Mouse (Mus musculus) midbrain, embryonic 14.5 days (tissue): ENCODE measurements around the gene Krtcap2. TPM values are rescaled to one million over a fixed set of nuclear protein-coding genes. Genes with fewer than 3 reads are reported as not detected.

Source experiments
- ATAC-seq: fragments of 200-750 bp; cut with Nextera tagmentation; 2 replicates; pipeline ENCODE4 v1.8.0; 2017; ENCODE audit warnings: moderate number of reproducible peaks, moderate library complexity; ENCODE audit not compliant: low FRiP score, low TSS enrichment
- DNase-seq: peaks from one replicate; pipeline ENCODE4 v3.0.0-alpha.2; 2015
- H3K27ac ChIP-seq: fragments of 300-500 bp; sonication (generic); replicated peaks from 2 replicates; pipeline ENCODE4 v1.5.1; 2014; ENCODE audit warnings: mild to moderate bottlenecking, low read depth, low read length, moderate library complexity
- H3K27me3 ChIP-seq: fragments of 300-500 bp; sonication (generic); 2 replicates; pipeline ENCODE4 v1.6.1; 2014; ENCODE audit warnings: low read length, control low read depth, mixed read lengths; ENCODE audit not compliant: control insufficient read depth, insufficient read depth
- H3K36me3 ChIP-seq: fragments of 300-500 bp; sonication (generic); 2 replicates; pipeline ENCODE4 v1.6.1; 2014; ENCODE audit warnings: low read length, control low read depth; ENCODE audit not compliant: control insufficient read depth, insufficient read depth
- H3K4me1 ChIP-seq: fragments of 300-500 bp; sonication (generic); 2 replicates; pipeline ENCODE4 v1.6.1; 2014; ENCODE audit warnings: mild to moderate bottlenecking, antibody characterized with exemption, low read length, control low read depth; ENCODE audit not compliant: control insufficient read depth, insufficient read depth
- H3K4me2 ChIP-seq: fragments of 300-500 bp; sonication (generic); 2 replicates; pipeline ENCODE4 v1.6.1; 2014; ENCODE audit warnings: mild to moderate bottlenecking, low read length, moderate library complexity
- H3K4me3 ChIP-seq: fragments of 300-500 bp; sonication (generic); replicated peaks from 2 replicates; pipeline ENCODE4 v1.5.1; 2014; ENCODE audit warnings: low read depth, low read length
- H3K9ac ChIP-seq: fragments of 300-500 bp; sonication (generic); replicated peaks from 2 replicates; pipeline ENCODE4 v1.6.1; 2014; ENCODE audit warnings: mild to moderate bottlenecking, low read length, moderate library complexity
- H3K9me3 ChIP-seq: fragments of 300-500 bp; sonication (generic); 2 replicates; pipeline ENCODE4 v1.6.1; 2016; ENCODE audit warnings: low read length, control low read depth, mixed read lengths; ENCODE audit not compliant: control insufficient read depth
- WGBS: fragments of 180-500 bp; shearing (Covaris S2); extraction: QIAGEN DNeasy Blood & Tissue Kit; methylation state at CpG from one replicate; pipeline ENCODE4 v1.1.7; 2014; 5-methylcytosine and 5-hydroxymethylcytosine counted together
- microRNA counts: library from miRNA; unstranded; fragments of <30 nt; microRNA quantifications from one replicate; lab custom pipeline; 2016
- microRNA-seq: library from miRNA; unstranded; fragments of <30 nt; microRNA quantifications from one replicate; pipeline ENCODE4, GENCODE M21; 2016
- polyA plus RNA-seq: library from polyadenylated mRNA; unstranded; fragments of >200 nt; fragmentation: Nextera tagmentation; extraction: Ambion mirVana; gene quantifications from 2 replicates; pipeline ENCODE4 v1.2.1, GENCODE M21; 2014

The Krtcap2 gene
- polyA plus RNA-seq, 1 experiment from 2014 or later, result 199 TPM

GRCm38 (mm10) chr3:89296761-89297396 is 51.1 kb downstream of the Krtcap2 start:
- ATAC-seq, result no peak
- no peaks in the 10 kb centered on the region for H3K36me3 ChIP-seq
- no peaks in the 10 kb centered on the region for H3K4me1 ChIP-seq
- H3K9ac ChIP-seq, result no peak overlapping the region
- no peak overlapping the region for H3K4me2 ChIP-seq
- no peak overlapping the region for H3K27ac ChIP-seq
- H3K9me3 ChIP-seq, result no peaks in the 10 kb centered on the region
- DNase-seq, result no peak
- H3K27me3 ChIP-seq, result 0 out of 2 replicates have a peak, but pooled peaks cover 5% of the 10 kb centered on the region
- H3K4me3 ChIP-seq, result no peak overlapping the region
- 87% methylated on average over 11 of the region's 11 CpGs for WGBS

GRCm38 (mm10) chr3:89298908-89299307 is 53.1 kb downstream of the Krtcap2 start:
- Histone ChIP-seq H3K36me3 (no peaks in the 10 kb centered on the region), H3K9ac (no peak overlapping the region), H3K27me3 (0 out of 2 replicates have a peak, but pooled peaks cover 5% of the 10 kb centered on the region), H3K4me3 (no peak overlapping the region), H3K9me3 (no peaks in the 10 kb centered on the region), H3K4me1 (no peaks in the 10 kb centered on the region), H3K27ac (no peak overlapping the region), H3K4me2 (no peak overlapping the region)
- ATAC-seq (no peak), DNase-seq (no peak)
- 85% methylated on average over 6 of the region's 6 CpGs for WGBS

- H3K9ac ChIP-seq, result 0 out of 2 replicates have a peak overlapping the region, but pooled peaks have one; percentile 21
- H3K9me3 ChIP-seq, result no peaks in the 10 kb centered on the region
- no peak for ATAC-seq
- H3K4me1 ChIP-seq, result no peaks in the 10 kb centered on the region
- 5% methylated on average over 14 of the region's 14 CpGs for WGBS
- H3K36me3 ChIP-seq, result no peaks in the 10 kb centered on the region
- 0 out of 2 replicates have a peak overlapping the region, but pooled peaks have one; percentile 7 for H3K4me3 ChIP-seq
- peak; percentile 61 for DNase-seq
- no peak overlapping the region for H3K27ac ChIP-seq
- H3K4me2 ChIP-seq, result peak overlapping the region; percentile 39
- 0 out of 2 replicates have a peak, but pooled peaks cover 5% of the 10 kb centered on the region for H3K27me3 ChIP-seq
Measured at GRCm38 (mm10) chr3:89299499-89299898, 53.7 kb downstream of the Krtcap2 start.

MicroRNAs encoded within 50 kb of the gene (microRNA counts, 519-probe panel; counts per million panel counts)
- 5,142 counts per million, percentile 54 among the panel's probes with 10 or more counts for microRNA mmu-miR-92b (lab: Ali Mortazavi, UCI)

Small RNA genes lying within 50 kb of the gene (microRNA-seq; reads per million reads assigned to microRNA genes)
- gene Mir92b, result 4,459 reads per million, percentile 90 among the genes with 10 or more reads in this experiment

Other genes with a start within 250 kb of the Krtcap2 start
- gene Rusc1, start 152.7 kb upstream of the Krtcap2 start, polyA plus RNA-seq, result 90.1 and 107 TPM in 2 replicates
- gene Gm43738, start 144.9 kb upstream of the Krtcap2 start, polyA plus RNA-seq, result not detected in 2 replicates
- gene Fdps, start 144.0 kb upstream of the Krtcap2 start, polyA plus RNA-seq, result 364 and 475 TPM in 2 replicates
- gene Pklr, start 109.8 kb upstream of the Krtcap2 start, polyA plus RNA-seq, result 0.07 and 0.29 TPM in 2 replicates
- gene Hcn3, start 85.8 kb upstream of the Krtcap2 start, polyA plus RNA-seq, result 23.6 and 30.7 TPM in 2 replicates
- gene Clk2, start 81.2 kb upstream of the Krtcap2 start, polyA plus RNA-seq, result 22.0 and 24.6 TPM in 2 replicates
- 104 and 123 TPM in 2 replicates for gene Scamp3, start 68.5 kb upstream of the Krtcap2 start, polyA plus RNA-seq
- 25.0 and 25.3 TPM in 2 replicates for gene Fam189b, start 62.8 kb upstream of the Krtcap2 start, polyA plus RNA-seq
- 42.0 and 47.8 TPM in 2 replicates for gene Gba, start 43.0 kb upstream of the Krtcap2 start, polyA plus RNA-seq
- 46.0 and 47.6 TPM in 2 replicates for gene Thbs3, start 30.8 kb upstream of the Krtcap2 start, polyA plus RNA-seq
- gene Mtx1, start 18.9 kb upstream of the Krtcap2 start, polyA plus RNA-seq, result 144 and 151 TPM in 2 replicates
- 2.1 and 2.4 TPM in 2 replicates for gene Muc1, start 16.9 kb upstream of the Krtcap2 start, polyA plus RNA-seq
- 63.4 and 71.8 TPM in 2 replicates for gene Trim46, start 343 bp downstream of the Krtcap2 start, polyA plus RNA-seq
- 71.6 and 84.1 TPM in 2 replicates for gene Dpm3, start 13.4 kb downstream of the Krtcap2 start, polyA plus RNA-seq
- gene Slc50a1, start 24.6 kb downstream of the Krtcap2 start, polyA plus RNA-seq, result 35.3 and 38.1 TPM in 2 replicates
- gene Efna1, start 35.2 kb downstream of the Krtcap2 start, polyA plus RNA-seq, result 5.2 and 8.7 TPM in 2 replicates
- gene Efna3, start 77.0 kb downstream of the Krtcap2 start, polyA plus RNA-seq, result 31.1 and 43.4 TPM in 2 replicates
- 5.6 and 5.9 TPM in 2 replicates for gene Efna4, start 92.1 kb downstream of the Krtcap2 start, polyA plus RNA-seq
- gene Adam15, start 104.0 kb downstream of the Krtcap2 start, polyA plus RNA-seq, result 32.2 and 36.2 TPM in 2 replicates
- 0.14 and 0.36 TPM in 2 replicates for gene Dcst2, start 116.0 kb downstream of the Krtcap2 start, polyA plus RNA-seq
- gene Dcst1, start 119.3 kb downstream of the Krtcap2 start, polyA plus RNA-seq, result 0.54 and 0.55 TPM in 2 replicates
- gene Zbtb7b, start 148.8 kb downstream of the Krtcap2 start, polyA plus RNA-seq, result 0.42 and 0.47 TPM in 2 replicates
- 0.53 TPM in 1 of 2 replicates, not detected in the other for gene Lenep, start 156.8 kb downstream of the Krtcap2 start, polyA plus RNA-seq
- gene Flad1, start 165.9 kb downstream of the Krtcap2 start, polyA plus RNA-seq, result 34.8 and 34.9 TPM in 2 replicates
- gene Cks1b, start 172.4 kb downstream of the Krtcap2 start, polyA plus RNA-seq, result 103 and 115 TPM in 2 replicates
- gene Shc1, start 172.5 kb downstream of the Krtcap2 start, polyA plus RNA-seq, result 5.9 and 10.2 TPM in 2 replicates
- 43.4 and 50.6 TPM in 2 replicates for gene Pygo2, start 184.2 kb downstream of the Krtcap2 start, polyA plus RNA-seq
- gene Pbxip1, start 190.7 kb downstream of the Krtcap2 start, polyA plus RNA-seq, result 7.6 and 9.7 TPM in 2 replicates
- gene Pmvk, start 208.6 kb downstream of the Krtcap2 start, polyA plus RNA-seq, result 106 and 132 TPM in 2 replicates